Mouse (Mus musculus) CH12.LX (cell line): ENCODE results near the gene Slc6a16.

Experiments
- EP300 ChIP-seq: IDR thresholded peaks from 2 replicates; pipeline ENCODE4 v1.6.1; 2011; ENCODE audit warnings: low read length, improper control_type of control experiment
- RCOR1 ChIP-seq: conservative IDR thresholded peaks from 2 replicates; pipeline ENCODE4 v1.6.1; 2012; ENCODE audit warnings: low read depth, mild to moderate bottlenecking, inconsistent platforms, low read length, improper control_type of control experiment

DNA sequence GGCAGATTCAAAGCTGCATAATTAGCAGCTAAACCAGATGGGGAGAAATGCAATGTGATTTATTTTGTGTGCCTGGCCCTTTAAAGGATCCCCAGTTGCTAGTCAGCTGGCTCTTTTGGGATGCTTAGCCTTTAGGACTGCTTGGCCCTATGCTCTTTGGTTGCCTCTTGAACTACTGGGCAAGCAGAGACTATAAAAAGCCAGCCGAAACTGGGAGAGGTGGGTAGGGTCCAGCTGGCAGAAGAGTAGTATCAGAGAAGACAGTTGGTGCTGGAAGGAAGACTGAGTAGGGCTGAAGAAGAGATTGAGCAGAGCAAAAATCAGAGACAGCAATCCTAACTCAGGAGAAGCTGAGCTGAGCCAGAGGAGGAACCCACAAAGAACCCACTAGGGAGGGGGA is 55.7 kb downstream of the Slc6a16 start:
- TF ChIP-seq RCOR1 = no peak
- TF ChIP-seq EP300 = no peak
